Comparison of ENCODE assay signal across 8 mouse cellular contexts in genomic region chr19:53893711-53894171, GRCm38 (mm10). TPM values are rescaled to one million over a fixed set of nuclear protein-coding genes. Genes with fewer than 3 reads are reported as not detected.
DNase-seq lines count a peak whose midpoint lies in the region; ATAC-seq and TF ChIP-seq lines count a peak whose summit lies in the region.

No protein-coding gene starts in this region.

- peaks cover 5% of the 10 kb centered on the region; the same call in 1 of the 2 replicates for H3K4me1 ChIP-seq in kidney, postnatal 0 days (replicated peaks; ENCODE audit: insufficient read depth, low read length)
- H3K4me1 ChIP-seq in limb, embryonic 15.5 days, result peaks cover 66% of the 10 kb centered on the region

- no peak overlapping the region for H3K9ac ChIP-seq in kidney, postnatal 0 days (ENCODE audit: low read depth, low read length)
- H3K9ac ChIP-seq in limb, embryonic 15.5 days, result no peak overlapping the region

- H3K4me3 ChIP-seq in kidney, postnatal 0 days (replicated peaks; ENCODE audit: low read depth, low read length), result no peak overlapping the region
- H3K4me3 ChIP-seq in limb, embryonic 15.5 days, result no peak overlapping the region
- H3K4me3 ChIP-seq in left cerebral cortex, adult 2 months, result no peak overlapping the region

- intact Hi-C loops in left cerebral cortex, postnatal 14 days (cut with DNase I), result no loop called here
- intact Hi-C loops in left cerebral cortex, postnatal 25 days (cut with DNase I), result no loop called here
- intact Hi-C loops in left cerebral cortex, adult 2 months (cut with DNase I), result no loop called here

- H3K9me3 ChIP-seq in kidney, postnatal 0 days (replicated peaks; ENCODE audit: low read length), result no peaks in the 10 kb centered on the region
- no peaks in the 10 kb centered on the region for H3K9me3 ChIP-seq in limb, embryonic 15.5 days

- no peak for ATAC-seq in kidney, postnatal 0 days (replicated peaks; ENCODE audit: low FRiP score, low read depth)
- no peak for ATAC-seq in limb, embryonic 15.5 days (ENCODE audit: insufficient number of reproducible peaks, low FRiP score, low TSS enrichment, low read depth)

- H3K4me2 ChIP-seq in kidney, postnatal 0 days (ENCODE audit: low read length), result no peak overlapping the region
- no peak overlapping the region for H3K4me2 ChIP-seq in limb, embryonic 15.5 days

- TF ChIP-seq CTCF in kidney, postnatal 0 days (IDR thresholded peaks at IDR 0.05; ENCODE audit: low read depth), result no peak
- TF ChIP-seq CTCF in left cerebral cortex, adult 2 months (IDR thresholded peaks at IDR 0.05), result no peak

- no peaks in the 10 kb centered on the region for H3K36me3 ChIP-seq in kidney, postnatal 0 days (ENCODE audit: insufficient read depth, low read length)
- H3K36me3 ChIP-seq in limb, embryonic 15.5 days, result no peaks in the 10 kb centered on the region

- 51% methylated on average over 3 of the region's 3 CpGs for WGBS in kidney, postnatal 0 days
- 31% methylated on average over 3 of the region's 3 CpGs for WGBS in limb, embryonic 15.5 days

- no peaks in the 10 kb centered on the region for H3K27me3 ChIP-seq in kidney, postnatal 0 days (ENCODE audit: insufficient read depth, low read length)
- no peaks in the 10 kb centered on the region for H3K27me3 ChIP-seq in limb, embryonic 15.5 days

- peak overlapping the region; percentile 22; the same call in 1 of the 2 replicates for H3K27ac ChIP-seq in kidney, postnatal 0 days
- H3K27ac ChIP-seq in limb, embryonic 15.5 days, result peak overlapping the region; percentile 91
- no peak overlapping the region for H3K27ac ChIP-seq in left cerebral cortex, adult 2 months

- DNase-seq in kidney, postnatal 0 days (ENCODE audit: low spot score), result no peak
- no peak for DNase-seq in kidney, adult 9 months
- peak; percentile 49 for DNase-seq in gastrocnemius, adult 18-20 months (ENCODE audit: low spot score)
- peak; percentile 67 to 74 for DNase-seq in spleen, postnatal 36 days (ENCODE audit: low spot score in 2 of 2)
- no peak for DNase-seq in left cerebral cortex, postnatal 14 days (ENCODE audit: low spot score in 2 of 2)
- no peak for DNase-seq in left cerebral cortex, postnatal 25 days (ENCODE audit: low spot score in 2 of 2)
- no peak for DNase-seq in left cerebral cortex, adult 2 months (ENCODE audit: extremely low spot score in 1 of 2, low spot score in 2 of 2)

RNA-seq across cellular contexts. Expression of gene Pdcd4, which starts 1.7 kb away (rescaled TPM):
- 119 and 121 TPM in 2 replicates for polyA plus RNA-seq in kidney, postnatal 0 days (2015; fragmentation: Nextera tagmentation; extraction: Ambion mirVana)
- 10 to 100 TPM; 16.4 to 16.5 TPM for total RNA-seq in gastrocnemius, adult 18-20 months (2021)
- polyA plus RNA-seq in limb, embryonic 15.5 days (2015; fragmentation: Nextera tagmentation; extraction: Ambion mirVana), result 98.4 and 108 TPM in 2 replicates
- 100 to 1,000 TPM; 102 to 105 TPM for total RNA-seq in left cerebral cortex, postnatal 14 days (2021)
- 100 to 1,000 TPM in 1 of 2 experiments, 10 to 100 TPM in 1; 97.3 to 105 TPM for total RNA-seq in left cerebral cortex, postnatal 25 days (2021)
- 100 to 1,000 TPM; 102 to 114 TPM for total RNA-seq in left cerebral cortex, adult 2 months (2021)

RNA-seq across cellular contexts. Expression of gene Shoc2, which starts 50.4 kb away (rescaled TPM):
- polyA plus RNA-seq in kidney, postnatal 0 days (2015; fragmentation: Nextera tagmentation; extraction: Ambion mirVana), result 34.2 and 34.5 TPM in 2 replicates
- total RNA-seq in gastrocnemius, adult 18-20 months (2021), result 10 to 100 TPM; 21.9 to 26.0 TPM
- polyA plus RNA-seq in limb, embryonic 15.5 days (2015; fragmentation: Nextera tagmentation; extraction: Ambion mirVana), result 48.5 and 48.9 TPM in 2 replicates
- total RNA-seq in left cerebral cortex, postnatal 14 days (2021), result 10 to 100 TPM; 49.1 to 52.4 TPM
- 10 to 100 TPM; 52.0 to 53.6 TPM for total RNA-seq in left cerebral cortex, postnatal 25 days (2021)
- 10 to 100 TPM; 54.5 to 55.6 TPM for total RNA-seq in left cerebral cortex, adult 2 months (2021)

RNA-seq across cellular contexts. Expression of gene Bbip1, which starts 50.7 kb away (rescaled TPM):
- polyA plus RNA-seq in kidney, postnatal 0 days (2015; fragmentation: Nextera tagmentation; extraction: Ambion mirVana), result 107 and 111 TPM in 2 replicates
- 10 to 100 TPM; 39.2 to 40.7 TPM for total RNA-seq in gastrocnemius, adult 18-20 months (2021)
- polyA plus RNA-seq in limb, embryonic 15.5 days (2015; fragmentation: Nextera tagmentation; extraction: Ambion mirVana), result 59.5 and 62.5 TPM in 2 replicates
- total RNA-seq in left cerebral cortex, postnatal 14 days (2021), result 10 to 100 TPM; 73.0 to 75.9 TPM
- 10 to 100 TPM; 58.4 to 58.6 TPM for total RNA-seq in left cerebral cortex, postnatal 25 days (2021)
- total RNA-seq in left cerebral cortex, adult 2 months (2021), result 10 to 100 TPM; 55.1 to 57.7 TPM

Comparison
In these comparisons a context has a peak if more than half of its experiments do, and no peak if none do; other contexts are left out.
1. DNase-seq: peak in gastrocnemius, adult 18-20 months (single experiment) and spleen, postnatal 36 days (2 of 2); none in kidney, postnatal 0 days (single experiment), kidney, adult 9 months (single experiment), left cerebral cortex, postnatal 14 days (0 of 2), left cerebral cortex, postnatal 25 days (0 of 2) and left cerebral cortex, adult 2 months (0 of 2).
2. RNA of gene Pdcd4, which starts 1.7 kb away (total RNA-seq): 102 to 114 TPM in left cerebral cortex, adult 2 months, 97.3 to 105 TPM in left cerebral cortex, postnatal 25 days and 102 to 105 TPM in left cerebral cortex, postnatal 14 days; 16.4 to 16.5 TPM in gastrocnemius, adult 18-20 months; every median in the first group is over 4 times any median in the second.